Mouse (Mus musculus) 3134 (cell line): ENCODE measurements at regions not wholly inside any gene's neighbourhood (a gene's known extent, or its start where the extent isn't known, plus 50 kb on each side); places are given as distances from the start of the nearest gene placed in this dataset.

Source experiments
- DNase-seq: peaks from one replicate; pipeline ENCODE4 v3.0.0-alpha.2; 2011; ENCODE audit warnings: low spot score; ENCODE audit not compliant: insufficient read length; ENCODE audit errors: extremely low read depth

DNA sequence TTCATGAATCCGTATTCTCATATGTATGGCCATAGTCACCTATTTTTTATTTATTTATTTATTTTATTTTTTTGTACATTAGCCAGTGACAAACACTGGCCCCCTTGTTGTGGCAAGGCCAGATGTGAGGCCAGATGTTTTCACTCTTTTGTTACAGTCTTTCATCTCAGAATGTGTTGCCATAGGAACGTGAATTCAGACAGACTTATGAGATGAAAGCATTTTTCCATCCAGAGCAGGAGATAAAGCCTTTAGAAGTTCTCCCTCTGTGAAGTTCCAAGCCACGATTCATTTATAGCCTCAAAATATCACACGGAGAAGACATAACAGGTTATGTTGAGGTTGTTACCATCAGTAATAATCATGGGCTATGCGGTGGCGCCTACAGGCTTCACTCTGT, 220.9 kb downstream of the Arpp21 start:
- DNase-seq: no peak

DNA sequence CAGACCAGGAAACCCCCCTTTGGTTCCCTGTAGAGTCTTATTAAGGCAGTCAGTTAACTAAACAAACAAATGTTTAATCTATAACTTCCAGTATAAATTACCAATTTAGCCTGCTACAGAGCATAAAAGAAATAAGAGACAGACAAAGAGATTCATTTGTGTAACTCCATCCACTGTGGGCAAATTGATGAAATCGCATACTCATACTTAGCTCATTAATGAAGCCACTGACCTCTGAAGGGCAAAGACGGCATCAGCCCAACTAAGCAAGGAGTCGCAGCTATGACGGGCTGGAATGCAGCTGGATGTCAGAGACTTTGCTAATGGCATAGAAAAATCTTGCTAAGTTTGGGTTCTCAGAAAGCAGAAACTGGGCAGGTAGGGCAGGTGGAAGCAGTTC, 241.3 kb downstream of the Arpp21 start:
- DNase-seq: no peak

DNA sequence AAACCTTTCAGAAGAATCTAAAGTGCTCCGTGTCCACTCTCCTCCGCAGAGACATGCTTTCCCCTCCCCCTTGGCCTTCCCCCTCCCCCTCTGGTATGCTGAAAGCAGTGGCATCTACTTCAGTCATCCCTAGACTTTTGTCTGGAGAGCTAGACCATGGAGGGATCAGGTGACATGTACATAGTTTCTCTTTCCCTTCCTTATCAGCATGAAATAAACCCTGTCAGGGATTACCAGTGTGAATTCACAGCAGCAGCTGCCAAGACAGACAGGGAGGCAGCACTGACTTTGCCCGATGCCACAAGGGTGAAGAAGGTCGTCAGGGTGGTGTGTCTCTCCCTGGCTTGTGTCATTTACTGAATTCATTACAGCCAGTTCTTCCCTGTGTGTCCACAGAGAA, 241.9 kb downstream of the Arpp21 start:
- DNase-seq: no peak

GRCm38 (mm10) chr9:111990060-111990459, 245.7 kb downstream of the Arpp21 start:
- no peak for DNase-seq

GRCm38 (mm10) chr9:111963405-111964037, 272.2 kb downstream of the Arpp21 start:
- DNase-seq: no peak

DNA sequence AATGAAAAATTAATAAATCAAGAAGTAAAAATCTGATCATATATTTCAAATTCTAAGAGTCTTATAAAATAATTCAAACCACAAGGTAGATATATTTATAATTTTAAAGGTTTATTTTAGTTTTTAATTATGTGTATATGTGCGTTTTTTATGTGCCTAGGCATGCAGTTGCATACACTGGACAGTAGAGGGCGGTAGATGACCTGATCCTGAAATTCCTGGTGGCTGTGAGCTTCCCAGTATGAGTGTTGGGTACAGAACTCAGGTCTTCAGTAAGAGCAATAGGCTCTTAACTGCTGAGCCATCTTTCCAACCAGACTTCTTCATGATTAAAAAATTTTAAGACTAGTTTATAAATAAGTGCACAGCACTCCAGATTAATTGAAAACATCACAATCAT, 267.7 kb upstream of the Stac start:
- no peak for DNase-seq

DNA sequence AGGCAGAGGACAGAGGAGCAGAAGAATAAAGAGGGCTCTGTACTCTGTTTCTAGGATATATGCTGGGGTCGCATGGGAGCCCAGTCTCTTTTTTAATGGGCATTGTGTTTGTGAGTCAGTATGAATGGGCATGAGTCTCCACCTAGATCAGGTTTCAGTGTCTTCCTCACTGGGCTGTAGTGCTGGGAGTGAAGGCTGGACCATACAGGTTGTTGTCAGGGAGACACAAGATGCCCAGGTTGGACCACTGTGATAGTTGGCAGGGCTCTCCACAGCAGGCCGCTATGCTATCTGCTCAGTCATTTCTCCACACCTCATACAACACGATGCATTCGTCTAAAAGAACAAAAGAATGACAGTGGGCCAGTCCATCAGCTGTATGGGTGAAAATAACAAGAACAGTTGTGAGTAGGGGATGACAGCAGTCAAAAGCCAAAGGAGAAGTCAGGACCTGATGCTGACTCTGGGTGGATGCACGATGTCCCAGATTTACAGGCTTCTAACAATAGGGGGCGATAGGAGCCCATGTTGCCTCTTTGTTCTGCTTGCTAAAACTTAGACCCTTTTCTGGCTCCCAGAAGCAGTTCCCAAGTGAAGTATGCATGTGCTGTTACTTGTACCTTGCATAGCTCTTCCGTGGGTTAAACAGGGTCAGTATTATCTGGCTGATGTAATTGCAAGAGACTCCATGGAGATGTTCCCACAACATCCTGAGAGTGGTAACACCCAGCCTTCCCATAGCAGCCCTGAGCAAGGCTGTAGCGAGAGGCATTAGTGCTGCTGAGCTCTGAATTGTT, 249.3 kb upstream of the Stac start:
- DNase-seq: no peak

DNA sequence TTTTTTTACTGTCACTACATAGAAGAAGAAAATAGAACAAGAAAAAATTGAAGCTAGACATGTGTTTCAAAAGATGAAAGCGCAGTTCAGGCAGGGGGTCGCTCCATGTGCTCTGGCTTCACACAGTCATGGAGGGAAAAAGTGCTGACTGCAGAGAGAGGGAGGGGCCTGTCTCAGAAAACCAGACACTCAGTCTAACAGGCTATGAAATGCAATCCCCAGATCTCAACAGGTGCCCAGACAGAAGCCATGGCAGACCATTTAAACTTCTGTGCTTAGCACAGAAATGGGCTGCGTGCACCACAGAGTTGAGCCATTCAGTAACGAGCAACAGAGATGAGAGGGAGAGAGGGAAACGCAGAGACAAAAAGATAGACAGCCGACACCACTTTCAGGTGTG, 242.3 kb upstream of the Stac start:
- DNase-seq: no peak

DNA sequence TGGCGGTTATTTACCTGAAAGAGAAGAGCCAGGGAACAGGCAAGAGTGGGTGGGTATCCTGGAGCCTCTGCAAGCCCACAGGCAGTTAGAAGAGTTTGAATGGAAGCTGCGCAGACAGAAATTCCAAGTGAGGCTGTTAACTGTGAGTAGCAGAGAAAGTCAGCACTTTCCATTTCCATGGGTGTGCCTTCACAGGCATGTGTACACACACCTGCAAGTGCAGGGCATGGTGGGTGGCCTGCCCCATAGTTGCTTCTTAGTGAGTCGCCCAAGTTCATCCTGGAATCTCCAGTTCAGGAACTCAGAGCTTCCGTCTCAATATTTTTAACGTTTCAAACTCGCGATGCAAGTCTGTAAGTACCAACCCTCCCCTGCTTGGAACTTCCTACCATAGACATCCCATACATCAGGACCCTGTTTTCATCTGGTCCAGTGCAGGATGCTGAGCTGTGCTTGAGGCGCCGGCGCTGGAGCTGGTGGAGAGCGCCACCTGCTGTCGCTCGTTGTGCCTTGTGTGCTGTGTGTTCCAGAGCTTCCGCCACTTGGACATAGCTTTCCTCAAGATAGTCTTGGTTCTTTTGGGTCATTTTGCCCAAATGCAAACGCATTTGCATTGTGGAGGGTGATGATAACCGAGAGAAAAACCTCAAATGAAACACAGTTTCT, 228.3 kb upstream of the Stac start:
- DNase-seq: peak; percentile 48

DNA sequence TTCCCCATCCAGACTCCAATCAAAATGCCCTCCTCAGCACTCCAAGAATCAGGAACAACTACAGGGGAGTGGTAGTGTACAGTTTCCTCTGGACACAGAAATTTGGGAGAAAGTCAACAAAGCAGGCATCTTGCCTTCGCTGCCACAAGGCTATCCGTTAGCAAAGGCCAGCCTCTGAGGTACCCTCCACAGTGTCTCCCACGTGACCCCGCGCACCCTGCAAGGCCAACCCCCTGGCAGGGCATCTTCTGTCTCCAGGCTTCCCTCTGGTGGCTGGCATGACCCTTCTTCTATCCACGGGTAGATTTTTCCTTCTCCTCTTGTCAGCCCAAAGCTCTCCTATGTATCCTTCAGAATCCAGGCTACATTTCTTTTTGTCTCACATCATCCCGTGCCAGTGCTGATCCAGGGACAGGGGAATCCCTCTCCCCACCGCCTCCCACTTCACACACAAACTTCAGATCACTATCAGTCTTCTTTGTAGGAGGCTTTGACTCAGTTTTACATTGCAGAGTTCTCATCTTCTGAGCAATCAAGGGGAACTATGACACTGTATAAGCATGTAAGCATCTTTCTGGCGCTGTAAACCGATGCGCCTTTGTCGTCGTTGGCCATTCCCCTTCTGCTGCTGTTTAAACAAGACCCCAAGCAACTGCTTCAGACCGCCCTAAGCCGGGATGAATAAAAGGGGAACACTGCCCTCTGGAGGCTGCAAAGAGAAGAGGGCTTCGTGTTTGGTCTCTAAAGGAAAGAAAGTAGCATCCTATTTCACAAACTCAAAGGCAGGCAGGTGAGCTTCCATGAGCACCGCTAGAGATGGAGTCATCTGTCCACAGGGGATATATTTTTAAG, 226.8 kb upstream of the Stac start:
- DNase-seq: no peak

DNA sequence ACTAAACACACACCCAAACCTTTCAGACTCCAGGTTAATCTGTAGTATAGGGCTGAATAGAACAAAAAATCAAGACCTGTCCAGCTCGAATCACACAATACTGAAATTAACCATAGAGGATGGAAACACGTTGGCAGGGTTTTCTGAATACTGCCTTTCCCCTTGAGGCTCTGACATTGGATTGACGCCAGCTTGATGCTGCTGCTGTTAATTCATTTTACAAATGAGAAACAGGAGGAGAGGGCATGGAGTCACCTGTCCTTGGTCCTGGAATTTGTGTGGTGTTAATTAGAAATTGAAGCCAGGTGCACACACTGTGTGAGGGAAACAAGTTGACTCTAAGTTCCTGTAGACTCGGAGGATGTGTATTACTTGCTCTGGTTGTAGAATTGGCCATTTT, 218.7 kb upstream of the Stac start:
- no peak for DNase-seq

- no peak for DNase-seq
These were observed 210.0 kb upstream of the Stac start for GRCm38 (mm10) chr9:111900196-111900595.

DNA sequence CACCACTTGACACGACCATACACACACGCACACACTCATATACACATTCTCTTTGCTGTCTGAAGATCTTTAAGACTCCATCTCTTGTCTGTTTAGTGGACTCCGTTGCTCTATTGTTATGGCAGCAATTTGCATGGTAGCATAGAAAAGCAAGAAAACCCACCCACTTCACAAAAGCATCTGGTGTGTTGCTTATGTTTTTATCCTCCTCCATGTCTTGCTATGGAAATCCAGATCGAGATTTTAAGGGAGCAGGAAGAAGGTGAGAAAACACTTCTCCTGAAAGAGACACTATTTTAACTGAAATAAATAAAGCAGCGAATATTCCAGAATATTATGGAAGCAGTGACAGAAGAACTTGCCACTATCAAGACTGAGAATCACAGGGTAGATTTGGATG, 207.5 kb upstream of the Stac start:
- no peak for DNase-seq

DNA sequence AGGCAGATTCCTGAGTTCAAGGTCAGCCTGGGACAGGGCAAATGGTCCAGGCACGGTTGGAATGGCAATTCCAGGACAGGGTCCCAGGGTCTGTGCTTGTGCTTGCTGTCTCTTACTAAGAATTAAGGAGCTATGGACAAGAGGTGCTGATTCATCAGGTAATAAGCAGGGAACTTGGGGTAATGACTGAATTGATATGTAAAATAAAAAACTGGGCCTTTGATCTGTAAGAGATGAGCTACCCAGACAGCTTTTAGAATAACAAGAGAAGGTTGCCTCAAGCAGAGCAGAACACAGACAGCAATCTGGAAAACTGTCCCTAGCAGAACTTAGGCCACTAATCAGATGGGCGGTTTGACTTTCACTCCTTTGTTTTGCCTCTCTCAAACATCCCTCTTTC, 189.6 kb upstream of the Stac start:
- no peak for DNase-seq

- no peak for DNase-seq
These were observed 186.7 kb upstream of the Stac start for GRCm38 (mm10) chr9:111876846-111877245.

GRCm38 (mm10) chr9:111870466-111870865, 180.3 kb upstream of the Stac start:
- DNase-seq: no peak

- no peak for DNase-seq
These were observed 179.7 kb upstream of the Stac start for GRCm38 (mm10) chr9:111869801-111870382.

DNA sequence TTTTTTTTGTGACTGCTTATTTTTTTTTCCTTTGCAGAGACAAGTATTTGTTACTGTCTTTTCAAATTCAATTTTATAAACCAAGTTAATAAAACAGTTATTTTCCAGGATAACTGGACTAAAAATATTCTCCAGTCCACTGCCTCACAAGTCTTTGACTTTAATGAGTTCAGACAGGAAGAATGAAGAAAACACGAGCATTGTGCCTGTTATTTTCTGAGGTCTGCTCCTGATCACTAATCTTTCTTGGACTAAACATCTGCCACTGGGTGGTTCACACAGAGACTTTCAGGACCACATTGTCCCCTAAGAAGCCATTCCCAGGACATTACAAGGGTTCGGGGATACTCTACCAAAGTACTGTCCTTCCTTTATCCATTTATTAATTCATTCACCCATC, 167.9 kb upstream of the Stac start:
- no peak for DNase-seq

- DNase-seq: no peak
These were observed 164.8 kb upstream of the Stac start for GRCm38 (mm10) chr9:111854976-111855375.

- DNase-seq: no peak
These were observed 156.2 kb upstream of the Stac start for GRCm38 (mm10) chr9:111846366-111846765.

DNA sequence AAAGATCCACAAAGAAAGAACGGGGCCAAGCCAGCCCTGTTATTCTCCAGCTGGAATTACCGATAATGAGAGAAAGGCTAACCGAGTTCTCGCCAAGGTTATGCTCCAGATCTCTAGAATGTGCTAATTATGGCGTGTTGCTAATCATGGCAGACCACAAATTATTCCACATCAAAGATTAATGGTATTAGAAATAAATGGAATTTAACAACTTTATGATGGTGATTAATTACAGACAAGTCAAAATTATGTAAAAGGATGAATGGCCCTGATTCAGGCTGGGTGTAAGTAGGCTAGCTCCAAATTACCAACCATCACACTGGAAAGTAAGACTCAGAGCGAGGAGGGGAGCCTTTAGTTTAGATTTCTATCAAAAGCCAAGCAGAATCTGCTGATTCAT, 151.0 kb upstream of the Stac start:
- DNase-seq: no peak
